Mouse (Mus musculus) forebrain, embryonic 10.5 days (tissue): ENCODE results near the gene Cntn5. TPM values are rescaled to one million over a fixed set of nuclear protein-coding genes. Genes with fewer than 3 reads are reported as not detected.

ENCODE experiments used
- DNase-seq: peaks from one replicate; pipeline ENCODE4 v3.0.0-alpha.2; 2017; ENCODE audit warnings: low spot score; ENCODE audit errors: extremely low spot score
- H3K27ac ChIP-seq: fragments of 300-500 bp; sonication (generic); 2 replicates; pipeline ENCODE4 v1.5.1; 2016; ENCODE audit warnings: mild to moderate bottlenecking
- H3K27me3 ChIP-seq: fragments of 300-500 bp; sonication (generic); 2 replicates; pipeline ENCODE4 v1.6.1; 2016; ENCODE audit warnings: mild to moderate bottlenecking; ENCODE audit not compliant: poor library complexity, severe bottlenecking
- H3K36me3 ChIP-seq: fragments of 300-500 bp; sonication (generic); replicated peaks from 2 replicates; pipeline ENCODE4 v1.6.1; 2016; ENCODE audit warnings: mild to moderate bottlenecking, moderate library complexity
- H3K4me1 ChIP-seq: fragments of 300-500 bp; sonication (generic); 2 replicates; pipeline ENCODE4 v1.6.1; 2016
- H3K4me3 ChIP-seq: fragments of 300-500 bp; sonication (generic); 2 replicates; pipeline ENCODE4 v1.5.1; 2016; ENCODE audit warnings: mild to moderate bottlenecking, moderate library complexity
- H3K9me3 ChIP-seq: fragments of 300-500 bp; sonication (generic); 2 replicates; pipeline ENCODE4 v1.6.1; 2016; ENCODE audit warnings: mild to moderate bottlenecking, moderate library complexity
- WGBS: fragments of 180-500 bp; shearing (Covaris S2); methylation state at CpG from one replicate; pipeline ENCODE4 v1.1.7; 2016; 5-methylcytosine and 5-hydroxymethylcytosine counted together
- polyA plus RNA-seq: library from polyadenylated mRNA; unstranded; fragments of >200 nt; fragmentation: Nextera tagmentation; extraction: Ambion mirVana; gene quantifications from 2 replicates; pipeline ENCODE4 v1.2.1, GENCODE M21; 2016

The Cntn5 gene
- polyA plus RNA-seq, 1 experiment from 2014 or later: 0.89 TPM

GRCm38 (mm10) chr9:10073401-10073800 lies 831.2 kb downstream of the Cntn5 start:
- 69% methylated on average over 4 of the region's 4 CpGs for WGBS
- H3K27me3 ChIP-seq: no peaks in the 10 kb centered on the region
- no peak overlapping the region for H3K4me3 ChIP-seq
- peaks cover 3% of the 10 kb centered on the region; the same call in 1 of the 2 replicates for H3K4me1 ChIP-seq
- H3K27ac ChIP-seq: no peak overlapping the region
- H3K36me3 ChIP-seq: no peaks in the 10 kb centered on the region
- no peaks in the 10 kb centered on the region for H3K9me3 ChIP-seq
- DNase-seq: no peak

DNA sequence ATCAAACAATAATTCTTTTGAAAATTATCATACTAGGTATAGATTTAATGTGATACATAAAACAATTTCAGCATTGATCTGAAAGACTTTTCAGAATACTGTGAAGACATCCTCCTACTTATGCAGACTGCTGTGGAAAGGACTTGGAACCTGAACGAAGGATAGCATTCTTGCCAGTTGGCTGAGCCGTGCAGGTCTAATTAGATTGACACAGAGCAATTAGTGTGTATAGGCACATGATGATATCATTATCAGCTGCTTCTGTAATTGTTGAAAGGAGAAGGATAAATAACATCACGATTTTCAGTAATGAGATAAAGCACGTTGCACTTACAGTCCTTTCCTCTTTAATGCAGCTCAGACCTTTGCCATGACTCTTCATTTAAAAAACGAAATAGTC lies 831.7 kb downstream of the Cntn5 start:
- H3K27ac ChIP-seq: no peak overlapping the region
- no peaks in the 10 kb centered on the region for H3K9me3 ChIP-seq
- no peak for DNase-seq
- peaks cover 3% of the 10 kb centered on the region; the same call in 1 of the 2 replicates for H3K4me1 ChIP-seq
- H3K4me3 ChIP-seq: no peak overlapping the region
- WGBS: 66% methylated on average over 5 of the region's 5 CpGs
- no peaks in the 10 kb centered on the region for H3K36me3 ChIP-seq
- no peaks in the 10 kb centered on the region for H3K27me3 ChIP-seq

DNA sequence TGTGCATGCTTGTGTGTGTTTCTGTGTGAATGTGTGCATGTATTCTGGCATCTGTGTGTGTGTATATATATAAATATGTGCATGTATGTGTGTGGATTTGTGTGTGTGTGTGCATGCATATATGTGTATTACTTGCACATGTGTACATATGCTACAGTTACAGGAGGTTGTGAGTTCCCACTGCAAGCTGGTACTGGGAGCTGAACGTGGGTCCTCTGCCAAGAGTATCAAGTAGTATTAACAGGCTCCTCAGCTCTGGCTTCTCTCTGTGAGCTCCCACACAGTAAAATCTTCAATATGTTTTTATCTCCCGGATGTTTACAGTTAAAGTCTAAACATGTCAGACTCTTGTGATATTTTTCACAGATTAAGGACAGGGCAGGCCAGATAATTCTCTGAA lies 833.3 kb downstream of the Cntn5 start:
- Histone ChIP-seq H3K4me1 (peaks cover 3% of the 10 kb centered on the region; the same call in 1 of the 2 replicates), H3K27ac (no peak overlapping the region), H3K36me3 (no peaks in the 10 kb centered on the region), H3K9me3 (no peaks in the 10 kb centered on the region), H3K27me3 (no peaks in the 10 kb centered on the region), H3K4me3 (no peak overlapping the region)
- 93% methylated on average over 2 of the region's 2 CpGs for WGBS
- DNase-seq: no peak

DNA sequence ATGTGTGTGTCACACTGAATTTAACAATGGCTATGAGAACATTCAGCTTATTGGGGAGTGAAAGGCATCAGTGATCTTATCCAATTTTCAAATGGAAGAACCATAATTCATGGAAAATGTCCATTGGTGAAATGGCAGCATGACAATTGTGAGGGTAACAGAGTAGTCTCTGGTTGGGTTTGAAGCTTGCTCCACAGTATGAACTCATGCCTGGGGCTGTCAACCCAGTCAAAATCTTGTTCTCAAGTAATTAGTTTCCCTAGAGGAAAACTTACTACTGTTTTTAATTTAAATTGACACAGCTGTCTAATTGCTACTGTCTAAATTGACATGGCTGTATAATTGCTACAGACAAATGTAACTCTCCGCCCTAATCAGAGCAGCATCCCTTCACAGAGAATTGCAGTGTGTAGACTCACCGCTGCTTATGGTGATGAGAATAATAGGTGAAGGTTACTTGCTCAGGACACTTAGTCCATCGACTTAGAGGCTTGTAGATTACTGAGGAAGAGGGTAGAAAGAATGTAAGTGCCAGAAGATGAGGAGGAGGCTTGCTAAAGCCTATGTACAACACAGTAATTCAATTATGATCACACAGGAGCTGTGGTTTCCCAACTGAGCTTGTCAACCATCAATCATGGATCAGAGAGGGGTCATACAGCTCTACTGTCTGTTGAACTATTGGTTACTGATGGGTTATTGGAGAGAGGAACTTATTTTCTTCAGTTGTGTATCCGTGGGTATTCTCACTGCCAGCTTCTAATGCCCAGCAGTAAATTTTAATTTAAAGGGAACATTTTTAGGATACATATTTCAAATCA lies 859.4 kb downstream of the Cntn5 start:
- Histone ChIP-seq H3K27ac (no peak overlapping the region), H3K36me3 (no peaks in the 10 kb centered on the region), H3K4me1 (no peaks in the 10 kb centered on the region), H3K9me3 (no peaks in the 10 kb centered on the region), H3K27me3 (no peaks in the 10 kb centered on the region), H3K4me3 (no peak overlapping the region)
- DNase-seq: no peak
- 87% methylated on average over 4 of the region's 4 CpGs for WGBS

GRCm38 (mm10) chr9:10043001-10043400 lies 861.6 kb downstream of the Cntn5 start:
- H3K27ac ChIP-seq: no peak overlapping the region
- no peaks in the 10 kb centered on the region for H3K4me1 ChIP-seq
- no peak for DNase-seq
- no peaks in the 10 kb centered on the region for H3K27me3 ChIP-seq
- H3K9me3 ChIP-seq: no peaks in the 10 kb centered on the region
- no peak overlapping the region for H3K4me3 ChIP-seq
- WGBS: 86% methylated on average over 3 of the region's 3 CpGs
- H3K36me3 ChIP-seq: no peaks in the 10 kb centered on the region

- Histone ChIP-seq H3K27me3 (no peaks in the 10 kb centered on the region), H3K9me3 (no peaks in the 10 kb centered on the region), H3K4me3 (no peak overlapping the region), H3K27ac (no peak overlapping the region), H3K4me1 (no peaks in the 10 kb centered on the region), H3K36me3 (no peaks in the 10 kb centered on the region)
- no peak for DNase-seq
- WGBS: 84% methylated on average over 3 of the region's 3 CpGs
Observed at GRCm38 (mm10) chr9:10015129-10015528, 889.4 kb downstream of the Cntn5 start.

- no peak overlapping the region for H3K4me3 ChIP-seq
- H3K9me3 ChIP-seq: no peaks in the 10 kb centered on the region
- WGBS: 84% methylated on average over 8 of the region's 8 CpGs
- DNase-seq: no peak
- H3K27me3 ChIP-seq: no peaks in the 10 kb centered on the region
- H3K4me1 ChIP-seq: no peaks in the 10 kb centered on the region
- no peaks in the 10 kb centered on the region for H3K36me3 ChIP-seq
- H3K27ac ChIP-seq: no peak overlapping the region
Observed at GRCm38 (mm10) chr9:9984028-9984427, 920.5 kb downstream of the Cntn5 start.

GRCm38 (mm10) chr9:9983220-9983619 lies 921.4 kb downstream of the Cntn5 start:
- Histone ChIP-seq H3K4me1 (no peaks in the 10 kb centered on the region), H3K27ac (no peak overlapping the region), H3K4me3 (no peak overlapping the region), H3K9me3 (no peaks in the 10 kb centered on the region), H3K36me3 (no peaks in the 10 kb centered on the region), H3K27me3 (no peaks in the 10 kb centered on the region)
- WGBS: 76% methylated on average over 2 of the region's 2 CpGs
- DNase-seq: no peak

DNA sequence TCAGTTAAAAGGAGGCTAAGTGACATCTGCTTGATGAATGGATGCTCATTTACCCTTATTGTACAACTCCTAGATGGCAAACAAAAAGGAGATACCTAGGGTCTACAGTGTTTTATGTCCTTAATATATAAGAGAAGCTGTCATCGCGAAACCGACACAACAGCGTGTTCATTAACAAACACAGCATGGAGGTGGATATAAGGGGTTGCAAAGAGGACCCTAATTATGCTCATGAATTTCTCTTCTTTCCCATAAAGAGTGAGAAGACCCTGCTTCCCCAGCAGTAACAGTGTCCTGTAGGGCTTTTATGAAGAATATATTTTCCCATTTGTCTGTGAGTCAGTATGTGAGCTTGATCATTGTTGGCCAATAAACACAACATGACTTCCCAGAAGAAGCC lies 939.2 kb downstream of the Cntn5 start:
- no peaks in the 10 kb centered on the region for H3K36me3 ChIP-seq
- H3K9me3 ChIP-seq: no peaks in the 10 kb centered on the region
- WGBS: 95% methylated on average over 4 of the region's 4 CpGs
- peaks cover 6% of the 10 kb centered on the region for H3K4me1 ChIP-seq
- no peak overlapping the region for H3K27ac ChIP-seq
- H3K4me3 ChIP-seq: no peak overlapping the region
- no peak for DNase-seq
- no peaks in the 10 kb centered on the region for H3K27me3 ChIP-seq

GRCm38 (mm10) chr9:9960610-9961172 lies 943.9 kb downstream of the Cntn5 start:
- Histone ChIP-seq H3K4me1 (peaks cover 10% of the 10 kb centered on the region), H3K4me3 (no peak overlapping the region), H3K9me3 (no peaks in the 10 kb centered on the region), H3K27ac (no peak overlapping the region), H3K27me3 (peaks cover 14% of the 10 kb centered on the region; the same call in 1 of the 2 replicates), H3K36me3 (no peaks in the 10 kb centered on the region)
- no peak for DNase-seq

DNA sequence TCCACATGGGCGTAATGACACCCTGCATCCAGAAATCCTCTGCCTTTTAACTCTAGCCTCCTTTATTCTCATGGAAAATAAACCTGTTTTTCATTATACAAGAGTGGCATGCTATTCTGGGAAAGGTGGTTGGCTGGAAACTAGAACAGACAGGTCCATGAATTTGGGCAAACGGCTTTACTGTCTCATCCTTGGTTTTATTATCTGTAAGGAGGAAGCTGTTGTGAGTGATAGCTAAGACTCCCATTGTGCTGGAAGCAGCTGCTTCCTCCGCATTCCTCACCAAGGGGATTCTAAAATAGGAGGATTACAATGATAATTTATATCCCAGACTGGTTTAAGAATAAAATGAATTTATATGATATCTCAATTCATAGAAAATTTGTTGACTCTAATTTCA lies 955.2 kb downstream of the Cntn5 start:
- H3K27me3 ChIP-seq: no peaks in the 10 kb centered on the region
- no peak for DNase-seq
- 85% methylated on average over 3 of the region's 3 CpGs for WGBS

DNA sequence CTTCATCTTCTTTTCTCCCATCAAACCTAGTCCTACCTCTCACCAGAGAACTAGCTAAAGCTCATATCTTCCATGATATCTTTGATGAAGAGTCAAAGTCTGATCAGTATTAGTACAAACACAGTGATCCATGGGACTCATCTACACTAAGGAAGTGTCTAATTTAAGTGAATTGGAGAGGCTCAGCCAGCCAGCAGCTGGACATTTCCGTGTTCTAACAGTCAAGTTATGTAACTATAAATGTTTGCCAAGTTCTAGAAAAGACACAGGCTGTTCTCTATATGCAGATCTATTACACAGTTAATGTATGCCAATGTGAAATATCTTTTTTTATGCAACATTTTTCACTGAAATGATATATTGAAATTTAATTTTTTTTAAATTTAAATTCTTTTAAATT lies 959.7 kb downstream of the Cntn5 start:
- H3K36me3 ChIP-seq: no peaks in the 10 kb centered on the region
- H3K27me3 ChIP-seq: no peaks in the 10 kb centered on the region
- 86% methylated on average over 1 of the region's 1 CpGs for WGBS
- no peak overlapping the region for H3K4me3 ChIP-seq
- no peaks in the 10 kb centered on the region for H3K9me3 ChIP-seq
- no peaks in the 10 kb centered on the region for H3K4me1 ChIP-seq
- no peak overlapping the region for H3K27ac ChIP-seq
- no peak for DNase-seq

More for the DNA sequence above, 955.2 kb downstream of the Cntn5 start:
- no peaks in the 10 kb centered on the region for H3K9me3 ChIP-seq
- H3K4me3 ChIP-seq: no peak overlapping the region
- H3K27ac ChIP-seq: no peak overlapping the region
- no peaks in the 10 kb centered on the region for H3K36me3 ChIP-seq
- H3K4me1 ChIP-seq: no peaks in the 10 kb centered on the region
